Comparison of ENCODE assay signal across 7 mouse cellular contexts in the genomic region with DNA sequence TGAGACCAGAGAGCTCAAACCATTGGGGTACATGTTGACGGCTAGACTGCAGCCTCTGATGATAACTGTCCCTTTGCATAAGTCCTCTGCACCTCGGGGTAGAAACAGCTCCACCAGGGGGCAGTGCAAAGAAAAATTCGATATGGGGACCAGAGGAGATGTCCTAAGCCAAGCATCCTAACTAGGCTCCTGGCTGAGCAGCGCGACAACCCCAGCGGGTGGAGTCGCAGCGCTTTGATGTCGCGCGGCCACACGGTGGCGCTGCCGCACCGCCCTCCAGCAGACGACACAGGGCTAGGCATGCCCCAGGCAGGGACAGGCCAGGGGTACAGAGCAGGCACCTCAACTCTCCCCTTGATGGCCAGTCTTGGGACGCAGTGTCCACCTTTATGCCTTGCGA.
DNase-seq lines count a peak whose midpoint lies in the region; ATAC-seq lines count a peak whose summit lies in the region.

No protein-coding gene starts in this region.

- 4% methylated on average over 18 of the region's 18 CpGs for WGBS in intestine, embryonic 16.5 days
- 2% methylated on average over 18 of the region's 18 CpGs for WGBS in midbrain, embryonic 11.5 days

- H3K36me3 ChIP-seq in intestine, embryonic 16.5 days (ENCODE audit: control insufficient read depth, insufficient read depth, low read length), result no peaks in the 10 kb centered on the region
- no peaks in the 10 kb centered on the region for H3K36me3 ChIP-seq in midbrain, embryonic 11.5 days (ENCODE audit: control insufficient read depth, insufficient read depth, low read length)

- no peak overlapping the region for H3K27ac ChIP-seq in intestine, embryonic 16.5 days (ENCODE audit: low read length)
- H3K27ac ChIP-seq in midbrain, embryonic 11.5 days (ENCODE audit: low read depth, low read length), result no peak overlapping the region

- intact Hi-C loops in left cerebral cortex, postnatal 36 days (cut with DNase I), result loop anchor here (5.0 kb wide), 1 partner anchor 1023 kb away; no protein-coding TSS in a partner anchor

- peak; percentile 94 for ATAC-seq in intestine, embryonic 16.5 days
- peak; percentile 95 for ATAC-seq in midbrain, embryonic 11.5 days (ENCODE audit: low FRiP score)

- H3K4me1 ChIP-seq in intestine, embryonic 16.5 days (ENCODE audit: control insufficient read depth, insufficient read depth, low read length), result no peaks in the 10 kb centered on the region
- H3K4me1 ChIP-seq in midbrain, embryonic 11.5 days (ENCODE audit: control insufficient read depth, insufficient read depth, low read length), result peaks cover 17% of the 10 kb centered on the region

- no peak overlapping the region for H3K4me3 ChIP-seq in intestine, embryonic 16.5 days (ENCODE audit: low read length)
- no peak overlapping the region for H3K4me3 ChIP-seq in midbrain, embryonic 11.5 days (ENCODE audit: low read depth, low read length)

- H3K4me2 ChIP-seq in intestine, embryonic 16.5 days (ENCODE audit: low read depth, low read length), result no peak overlapping the region
- H3K4me2 ChIP-seq in midbrain, embryonic 11.5 days, result no peak overlapping the region

- H3K9me3 ChIP-seq in intestine, embryonic 16.5 days (ENCODE audit: control insufficient read depth, low read length), result no peaks in the 10 kb centered on the region
- no peaks in the 10 kb centered on the region for H3K9me3 ChIP-seq in midbrain, embryonic 11.5 days (ENCODE audit: control insufficient read depth, low read length)

- DNase-seq in adrenal gland, adult (ENCODE audit: inconsistent age in 2 of 2, low spot score in 1 of 2), result peak; percentile 84 to 94
- peak; percentile 77 for DNase-seq in embryo, embryonic 11.5 days (ENCODE audit: low read depth, low spot score)
- peak; percentile 81 to 82 for DNase-seq in gastrocnemius, postnatal 4 days (ENCODE audit: low spot score in 2 of 2)
- peak; percentile 81 to 87 for DNase-seq in left cerebral cortex, postnatal 36 days (ENCODE audit: low spot score in 2 of 2)
- DNase-seq in midbrain, embryonic 11.5 days (ENCODE audit: low spot score, missing footprints), result peak; percentile 100
- peak; percentile 83 for DNase-seq in skeletal muscle tissue, adult 2 months (ENCODE audit: low read depth, low spot score)

- 0 out of 2 replicates have a peak, but pooled peaks cover 8% of the 10 kb centered on the region for H3K27me3 ChIP-seq in intestine, embryonic 16.5 days (replicated peaks; ENCODE audit: control insufficient read depth, insufficient read depth, low read length)
- H3K27me3 ChIP-seq in midbrain, embryonic 11.5 days (ENCODE audit: control insufficient read depth, insufficient read depth, low read length), result no peaks in the 10 kb centered on the region

- no peak overlapping the region for H3K9ac ChIP-seq in intestine, embryonic 16.5 days (ENCODE audit: low read depth, low read length)
- no peak overlapping the region; the same call in 1 of the 2 replicates for H3K9ac ChIP-seq in midbrain, embryonic 11.5 days (ENCODE audit: low read length)
